Mouse (Mus musculus) layer of hippocampus, postnatal 25 days (tissue): ENCODE data around the gene Foxi1. TPM values are rescaled to one million over a fixed set of nuclear protein-coding genes. Genes with fewer than 3 reads are reported as not detected.

ENCODE experiments used
- DNase-seq, 2 experiments: peaks; one replicate each; pipeline ENCODE4 v3.0.0; 2022; ENCODE audit warnings: mixed read lengths in 2 of 2, low spot score in 1 of 2; ENCODE audit errors: extremely low spot score in 1 of 2
- total RNA-seq, 2 experiments: library from RNA; stranded (reverse); gene quantifications; 2 replicates each; pipeline ENCODE4 v1.2.3; 2021

The Foxi1 gene
- total RNA-seq, 2 experiments from 2014 or later = not detected

- DNase-seq = no peak
Measured at GRCm38 (mm10) chr11:34166392-34166791, 41.5 kb downstream of the Foxi1 start.

- no peak for DNase-seq
Measured at GRCm38 (mm10) chr11:34165278-34165677, 42.6 kb downstream of the Foxi1 start.

GRCm38 (mm10) chr11:34158916-34159315, 49.0 kb downstream of the Foxi1 start:
- DNase-seq = no peak

- DNase-seq = no peak
Measured at GRCm38 (mm10) chr11:34155235-34155634, 52.7 kb downstream of the Foxi1 start.

Other genes starting within 250 kb of the Foxi1 start
- gene Kcnmb1, start 245.1 kb downstream of the Foxi1 start, total RNA-seq = under 1 TPM; 0.16 to 0.30 TPM
- gene Kcnip1, start 214.9 kb downstream of the Foxi1 start, total RNA-seq = 10 to 100 TPM; 23.0 to 24.2 TPM
- gene Lcp2, start 161.2 kb downstream of the Foxi1 start, total RNA-seq = 1 to 10 TPM; 3.2 to 3.3 TPM
- gene 4930469K13Rik, start 109.5 kb downstream of the Foxi1 start, total RNA-seq = not detected
- gene Fam196b, start 106.7 kb upstream of the Foxi1 start, total RNA-seq = under 1 TPM; 0.86 to 0.89 TPM